ENCODE assay signal across 14 mouse cellular contexts in genomic region chr3:34411915-34412306, GRCm38 (mm10).
A peak's percentile ranks its signal among the peaks of the same experiment; 100 is the strongest.
DNase-seq lines count a peak whose midpoint lies in the region; ATAC-seq and TF ChIP-seq lines count a peak whose summit lies in the region.
"Had no signal": no experiment of that assay in that cellular context is flagged by ENCODE, and none has a peak within 500 bp of the region (broad histone marks: within the 10 kb centered on the region; RNA-seq: fewer than 3 reads in every experiment).

No protein-coding gene starts in this region.

- TF ChIP-seq CTCF in layer of hippocampus, adult 2 months (conservative IDR thresholded peaks at IDR 0.05) = no peak

- 70% methylated on average over 3 of the region's 3 CpGs for WGBS in hindbrain, embryonic 10.5 days
- WGBS in midbrain, embryonic 12.5 days = 70% methylated on average over 3 of the region's 3 CpGs
- WGBS in stomach, embryonic 16.5 days = 69% methylated on average over 3 of the region's 3 CpGs

- H3K27ac ChIP-seq in layer of hippocampus, adult 2 months = peak overlapping the region; percentile 2; the same call in 1 of the 2 replicates
- peak overlapping the region; percentile 76; the same call in 1 of the 2 replicates for H3K27ac ChIP-seq in hindbrain, embryonic 10.5 days
- peak overlapping the region; percentile 63 for H3K27ac ChIP-seq in midbrain, embryonic 12.5 days (replicated peaks)
- peak overlapping the region; percentile 35; the same call in 1 of the 2 replicates for H3K27ac ChIP-seq in stomach, embryonic 16.5 days (ENCODE audit: low read length)
- H3K27ac ChIP-seq: heart, embryonic 10.5 days; limb, embryonic 15.5 days had no signal

- no peaks in the 10 kb centered on the region for H3K27me3 ChIP-seq in hindbrain, embryonic 10.5 days (ENCODE audit: insufficient read depth, poor library complexity, severe bottlenecking)
- H3K27me3 ChIP-seq in midbrain, embryonic 12.5 days = no peaks in the 10 kb centered on the region
- H3K27me3 ChIP-seq in stomach, embryonic 16.5 days (ENCODE audit: control insufficient read depth, insufficient read depth, low read length) = no peaks in the 10 kb centered on the region
- H3K27me3 ChIP-seq: limb, embryonic 15.5 days had no signal

- no peak overlapping the region; the same call in 1 of the 2 replicates for H3K9ac ChIP-seq in midbrain, embryonic 12.5 days (replicated peaks)
- no peak overlapping the region for H3K9ac ChIP-seq in stomach, embryonic 16.5 days (ENCODE audit: low read length)
- H3K9ac ChIP-seq: limb, embryonic 15.5 days had no signal

- peaks cover 13% of the 10 kb centered on the region for H3K4me1 ChIP-seq in hindbrain, embryonic 10.5 days (replicated peaks)
- H3K4me1 ChIP-seq in midbrain, embryonic 12.5 days = peaks cover 13% of the 10 kb centered on the region
- no peaks in the 10 kb centered on the region for H3K4me1 ChIP-seq in stomach, embryonic 16.5 days (ENCODE audit: control insufficient read depth, insufficient read depth, low read length)
- H3K4me1 ChIP-seq: heart, embryonic 10.5 days; limb, embryonic 15.5 days had no signal

- H3K4me3 ChIP-seq in layer of hippocampus, adult 2 months = no peak overlapping the region; the same call in 1 of the 2 replicates
- no peak overlapping the region for H3K4me3 ChIP-seq in hindbrain, embryonic 10.5 days
- no peak overlapping the region for H3K4me3 ChIP-seq in midbrain, embryonic 12.5 days
- H3K4me3 ChIP-seq in stomach, embryonic 16.5 days (replicated peaks; ENCODE audit: low read length) = no peak overlapping the region
- H3K4me3 ChIP-seq: heart, embryonic 10.5 days; limb, embryonic 15.5 days had no signal

- no peaks in the 10 kb centered on the region for H3K9me3 ChIP-seq in hindbrain, embryonic 10.5 days
- H3K9me3 ChIP-seq in midbrain, embryonic 12.5 days = no peaks in the 10 kb centered on the region
- H3K9me3 ChIP-seq in stomach, embryonic 16.5 days (replicated peaks; ENCODE audit: control insufficient read depth, low read length) = no peaks in the 10 kb centered on the region
- H3K9me3 ChIP-seq: heart, embryonic 10.5 days; limb, embryonic 15.5 days had no signal

- no peaks in the 10 kb centered on the region for H3K36me3 ChIP-seq in hindbrain, embryonic 10.5 days
- no peaks in the 10 kb centered on the region for H3K36me3 ChIP-seq in midbrain, embryonic 12.5 days
- H3K36me3 ChIP-seq in stomach, embryonic 16.5 days (ENCODE audit: control insufficient read depth, insufficient read depth, low read length) = no peaks in the 10 kb centered on the region
- H3K36me3 ChIP-seq: heart, embryonic 10.5 days; limb, embryonic 15.5 days had no signal

- no peak for DNase-seq in layer of hippocampus, adult 2 months (ENCODE audit: low spot score in 2 of 2)
- DNase-seq in layer of hippocampus, postnatal 10 days (ENCODE audit: low spot score in 2 of 2) = no peak
- DNase-seq in hindbrain, embryonic 10.5 days (ENCODE audit: low spot score) = no peak
- no peak for DNase-seq in thymus, postnatal 4 days
- DNase-seq in gastrocnemius, postnatal 25 days = no peak
- DNase-seq in spleen, postnatal 36 days (ENCODE audit: low spot score in 2 of 2) = no peak
- DNase-seq: cerebellum, adult 8-10 months; kidney, adult 11 months; kidney, postnatal 36 days; lung, adult 18-20 months had no signal

- H3K4me2 ChIP-seq in midbrain, embryonic 12.5 days (replicated peaks) = peak overlapping the region; percentile 30; the same call in 1 of the 2 replicates
- no peak overlapping the region for H3K4me2 ChIP-seq in stomach, embryonic 16.5 days (ENCODE audit: low read depth, low read length)
- H3K4me2 ChIP-seq: limb, embryonic 15.5 days had no signal

- ATAC-seq in midbrain, embryonic 12.5 days (ENCODE audit: low FRiP score, low read depth) = peak; percentile 57
- ATAC-seq in stomach, embryonic 16.5 days (ENCODE audit: insufficient read depth, low FRiP score) = peak; percentile 40; the same call in 1 of the 2 replicates

Comparison
In these comparisons a context has a peak if more than half of its experiments do, and no peak if none do; other contexts are left out.
1. H3K27ac ChIP-seq: peak in every context shown above with its lines; median percentile 76 in hindbrain, embryonic 10.5 days; 63 in midbrain, embryonic 12.5 days; 35 in stomach, embryonic 16.5 days; 2 in layer of hippocampus, adult 2 months.